Mouse (Mus musculus): ENCODE measurements around the gene Irf2bp2. TPM values are rescaled to one million over a fixed set of nuclear protein-coding genes. Genes with fewer than 3 reads are reported as not detected.

Gene Irf2bp2
- polyA plus RNA-seq, 1 experiment from 2014 or later = 11.1 TPM

DNA sequence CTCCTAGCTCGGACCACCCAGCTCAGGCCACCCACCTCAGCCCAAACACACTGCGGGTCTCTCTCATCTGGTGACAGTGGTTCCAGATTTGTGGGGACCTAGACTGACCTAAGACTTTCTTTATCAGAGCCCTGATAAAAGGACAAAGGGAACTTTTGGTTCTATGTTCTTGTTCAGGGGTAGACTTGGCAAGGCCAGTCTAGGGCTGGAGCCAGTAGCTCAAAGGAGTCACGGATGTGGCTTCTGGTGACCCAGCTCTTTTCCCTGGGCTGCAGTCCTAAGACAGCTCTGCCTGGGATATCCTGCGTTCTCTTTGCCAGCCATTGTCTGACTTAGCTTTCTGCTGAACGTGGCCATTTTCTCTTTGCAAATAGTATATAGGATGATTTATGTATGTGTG lies 37.1 kb downstream of the Irf2bp2 start:
- no peaks in the 10 kb centered on the region for H3K27me3 ChIP-seq
- H3K4me3 ChIP-seq = no peak overlapping the region
- 90% methylated on average over 5 of the region's 5 CpGs for WGBS
- H3K36me3 ChIP-seq = no peaks in the 10 kb centered on the region
- no peak overlapping the region for H3K9ac ChIP-seq (replicated peaks)
- ATAC-seq (replicated peaks) = no peak
- H3K4me2 ChIP-seq (replicated peaks) = no peak overlapping the region
- H3K27ac ChIP-seq (replicated peaks) = no peak overlapping the region
- H3K9me3 ChIP-seq = no peaks in the 10 kb centered on the region
- no peaks in the 10 kb centered on the region for H3K4me1 ChIP-seq

DNA sequence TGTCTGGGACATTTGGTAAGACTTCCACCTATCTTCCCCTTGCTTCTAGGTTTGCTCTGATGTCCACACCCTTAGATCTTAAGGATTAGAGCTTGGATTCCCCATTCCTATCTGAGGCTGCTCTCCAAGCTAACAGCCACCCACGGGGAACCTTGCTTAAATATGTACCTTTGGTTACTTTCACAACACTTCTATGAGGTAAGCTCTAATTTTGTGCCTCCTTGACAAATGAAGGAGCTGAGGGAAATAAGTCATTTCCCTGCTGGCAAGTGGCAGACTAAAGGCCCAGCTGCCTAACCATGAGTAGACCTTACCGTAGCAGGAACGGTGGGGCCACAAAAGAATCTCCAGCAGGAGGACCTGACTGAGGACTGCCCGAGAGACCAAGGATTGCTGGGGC lies 39.0 kb downstream of the Irf2bp2 start:
- Histone ChIP-seq H3K27ac (replicated peaks) (no peak overlapping the region), H3K9me3 (no peaks in the 10 kb centered on the region), H3K4me1 (no peaks in the 10 kb centered on the region), H3K4me2 (replicated peaks) (no peak overlapping the region), H3K27me3 (no peaks in the 10 kb centered on the region), H3K9ac (replicated peaks) (no peak overlapping the region), H3K36me3 (no peaks in the 10 kb centered on the region), H3K4me3 (no peak overlapping the region)
- WGBS = 95% methylated on average over 4 of the region's 4 CpGs
- ATAC-seq (replicated peaks) = no peak

DNA sequence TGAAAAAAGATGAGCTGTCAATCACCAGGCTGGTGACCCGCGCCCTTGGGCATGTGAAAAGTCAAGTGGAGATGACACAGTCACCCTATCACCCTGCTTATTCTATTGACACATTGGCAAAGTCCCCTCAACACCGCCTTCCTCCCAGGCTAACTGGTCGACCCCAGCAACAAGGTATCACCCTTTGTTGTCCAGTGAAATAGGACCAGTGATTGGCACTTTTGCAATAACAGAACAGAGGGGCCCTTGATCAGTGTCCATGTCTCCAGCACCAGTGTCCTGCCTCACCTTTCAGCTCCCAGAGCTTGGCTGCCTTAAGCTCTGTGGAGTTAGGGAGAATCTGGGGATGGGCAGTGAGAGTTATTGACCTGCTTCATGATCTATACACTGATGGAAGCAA lies 41.9 kb downstream of the Irf2bp2 start:
- Histone ChIP-seq H3K4me2 (replicated peaks) (no peak overlapping the region), H3K4me1 (no peaks in the 10 kb centered on the region), H3K36me3 (no peaks in the 10 kb centered on the region), H3K27me3 (no peaks in the 10 kb centered on the region), H3K27ac (replicated peaks) (no peak overlapping the region), H3K4me3 (no peak overlapping the region), H3K9ac (replicated peaks) (no peak overlapping the region), H3K9me3 (no peaks in the 10 kb centered on the region)
- no peak for ATAC-seq (replicated peaks)
- WGBS = 91% methylated on average over 4 of the region's 4 CpGs

DNA sequence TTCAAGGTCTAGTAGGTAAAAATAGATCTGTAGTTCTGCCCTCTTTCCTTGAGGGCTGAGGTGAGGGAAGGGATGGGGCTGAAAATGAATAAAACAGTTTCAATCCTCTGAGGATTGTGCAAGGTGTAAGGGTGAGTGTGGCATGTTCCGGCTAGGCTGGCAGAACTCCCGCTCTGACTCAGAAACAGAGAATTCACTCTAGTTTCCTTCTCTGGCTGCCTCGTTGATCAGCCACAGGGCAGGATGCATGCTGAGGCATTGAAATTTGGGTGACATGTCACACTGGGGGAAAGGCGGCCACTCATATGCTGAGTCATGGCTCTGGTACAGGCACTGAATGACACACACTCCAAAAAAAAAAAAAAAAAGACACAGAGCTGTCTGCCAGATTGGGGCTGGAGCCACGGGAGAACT lies 42.8 kb downstream of the Irf2bp2 start:
- ATAC-seq (replicated peaks) = no peak
- no peaks in the 10 kb centered on the region for H3K9me3 ChIP-seq
- H3K4me2 ChIP-seq (replicated peaks) = no peak overlapping the region
- H3K9ac ChIP-seq (replicated peaks) = no peak overlapping the region
- H3K4me1 ChIP-seq = no peaks in the 10 kb centered on the region
- no peaks in the 10 kb centered on the region for H3K36me3 ChIP-seq
- WGBS = 81% methylated on average over 5 of the region's 5 CpGs
- H3K27ac ChIP-seq (replicated peaks) = no peak overlapping the region
- H3K4me3 ChIP-seq = no peak overlapping the region
- H3K27me3 ChIP-seq = no peaks in the 10 kb centered on the region

DNA sequence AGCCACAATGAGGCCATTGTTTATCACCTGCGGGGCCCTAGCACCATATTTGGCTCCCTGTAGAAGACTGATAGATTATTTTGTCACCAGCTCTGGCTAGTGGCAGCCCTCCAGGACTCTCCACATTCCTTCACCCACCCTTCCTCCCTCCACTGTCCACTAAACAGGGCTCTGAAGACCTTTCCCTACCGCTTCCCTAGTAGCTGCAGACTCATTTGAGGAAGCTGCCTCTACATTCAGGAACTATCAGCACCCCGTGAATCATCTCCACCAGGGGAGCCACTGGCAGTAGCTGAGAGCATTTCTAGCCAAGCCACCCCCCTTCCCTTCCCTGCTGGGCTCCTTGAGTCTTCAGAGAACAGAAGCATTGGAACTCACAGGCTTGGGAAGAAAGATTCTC lies 45.9 kb downstream of the Irf2bp2 start:
- H3K4me3 ChIP-seq = no peak overlapping the region
- no peaks in the 10 kb centered on the region for H3K27me3 ChIP-seq
- ATAC-seq (replicated peaks) = no peak
- H3K4me1 ChIP-seq = no peaks in the 10 kb centered on the region
- no peak overlapping the region for H3K4me2 ChIP-seq (replicated peaks)
- no peak overlapping the region for H3K9ac ChIP-seq (replicated peaks)
- H3K9me3 ChIP-seq = no peaks in the 10 kb centered on the region
- no peaks in the 10 kb centered on the region for H3K36me3 ChIP-seq
- no peak overlapping the region for H3K27ac ChIP-seq (replicated peaks)
- WGBS = 67% methylated on average over 3 of the region's 3 CpGs

DNA sequence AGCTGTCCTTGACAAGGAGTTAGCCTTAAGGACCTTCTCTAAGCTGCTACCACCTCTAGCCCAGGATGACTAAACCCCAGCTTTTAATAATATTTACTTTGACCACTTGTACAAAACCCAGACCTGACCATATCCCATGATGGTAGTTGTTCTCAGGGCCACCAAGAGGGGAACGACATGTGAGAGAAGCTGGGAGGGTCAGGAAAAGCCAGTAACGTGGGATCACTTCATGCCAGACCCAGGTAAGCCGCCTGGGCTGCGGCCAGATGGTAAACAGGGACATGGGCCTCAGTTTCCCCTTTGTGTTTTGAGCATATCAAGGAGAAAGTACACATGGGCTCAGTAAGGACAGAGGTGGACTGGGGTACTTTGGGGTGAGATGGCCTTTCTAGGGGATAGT lies 46.4 kb downstream of the Irf2bp2 start:
- H3K4me2 ChIP-seq (replicated peaks) = no peak overlapping the region
- H3K4me3 ChIP-seq = no peak overlapping the region
- H3K27me3 ChIP-seq = no peaks in the 10 kb centered on the region
- no peak overlapping the region for H3K9ac ChIP-seq (replicated peaks)
- no peaks in the 10 kb centered on the region for H3K36me3 ChIP-seq
- H3K27ac ChIP-seq (replicated peaks) = no peak overlapping the region
- no peaks in the 10 kb centered on the region for H3K4me1 ChIP-seq
- no peaks in the 10 kb centered on the region for H3K9me3 ChIP-seq
- WGBS = 93% methylated on average over 4 of the region's 4 CpGs
- no peak for ATAC-seq (replicated peaks)

DNA sequence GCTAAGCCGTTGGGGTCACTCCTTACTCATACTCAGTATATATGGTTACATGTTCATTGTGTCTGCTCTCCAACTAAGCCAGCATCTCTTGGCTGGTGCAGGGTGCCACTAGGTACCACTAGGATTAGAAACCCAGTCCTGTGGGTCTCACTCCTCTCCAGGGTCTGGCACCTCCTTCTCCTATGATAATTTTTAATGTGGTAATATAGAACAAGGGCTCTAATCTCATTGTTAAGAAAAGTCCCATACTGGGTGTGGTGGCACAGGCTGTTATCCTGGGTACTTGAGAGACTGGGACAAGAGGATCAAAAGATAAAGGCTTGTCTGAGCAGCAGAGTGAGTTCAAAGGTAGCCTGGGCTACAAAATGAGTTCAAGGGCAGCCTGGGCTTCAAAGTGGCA lies 47.3 kb downstream of the Irf2bp2 start:
- Histone ChIP-seq H3K9ac (replicated peaks) (no peak overlapping the region), H3K4me1 (no peaks in the 10 kb centered on the region), H3K4me3 (no peak overlapping the region), H3K36me3 (no peaks in the 10 kb centered on the region), H3K4me2 (replicated peaks) (no peak overlapping the region), H3K27ac (replicated peaks) (no peak overlapping the region), H3K27me3 (no peaks in the 10 kb centered on the region), H3K9me3 (no peaks in the 10 kb centered on the region)
- ATAC-seq (replicated peaks) = no peak
- WGBS = 59% methylated on average over 1 of the region's 1 CpGs

DNA sequence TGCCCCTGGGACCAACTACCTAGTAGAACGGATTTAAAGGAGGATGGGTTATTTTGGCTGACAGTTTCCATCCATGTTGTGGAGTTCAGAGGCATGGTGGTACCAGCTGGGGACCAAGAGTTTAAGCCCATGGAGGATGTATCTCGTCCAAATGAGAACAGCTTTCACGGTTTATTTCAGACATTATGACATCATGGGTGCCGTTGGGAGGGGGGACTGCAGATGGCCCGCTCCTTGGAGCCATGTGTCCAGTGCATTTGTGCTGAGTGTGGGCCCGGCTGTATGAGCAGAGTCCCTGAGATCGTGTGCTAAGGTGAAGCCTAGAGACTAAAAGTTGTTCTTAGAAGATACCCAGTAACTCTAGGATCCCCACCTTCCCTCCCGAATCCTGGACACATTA lies 50.4 kb downstream of the Irf2bp2 start:
- Histone ChIP-seq H3K4me3 (no peak overlapping the region), H3K27ac (replicated peaks) (no peak overlapping the region), H3K4me1 (peaks cover 17% of the 10 kb centered on the region), H3K9me3 (no peaks in the 10 kb centered on the region), H3K27me3 (no peaks in the 10 kb centered on the region), H3K36me3 (no peaks in the 10 kb centered on the region), H3K4me2 (replicated peaks) (no peak overlapping the region), H3K9ac (replicated peaks) (no peak overlapping the region)
- no peak for ATAC-seq (replicated peaks)
- 81% methylated on average over 8 of the region's 8 CpGs for WGBS

DNA sequence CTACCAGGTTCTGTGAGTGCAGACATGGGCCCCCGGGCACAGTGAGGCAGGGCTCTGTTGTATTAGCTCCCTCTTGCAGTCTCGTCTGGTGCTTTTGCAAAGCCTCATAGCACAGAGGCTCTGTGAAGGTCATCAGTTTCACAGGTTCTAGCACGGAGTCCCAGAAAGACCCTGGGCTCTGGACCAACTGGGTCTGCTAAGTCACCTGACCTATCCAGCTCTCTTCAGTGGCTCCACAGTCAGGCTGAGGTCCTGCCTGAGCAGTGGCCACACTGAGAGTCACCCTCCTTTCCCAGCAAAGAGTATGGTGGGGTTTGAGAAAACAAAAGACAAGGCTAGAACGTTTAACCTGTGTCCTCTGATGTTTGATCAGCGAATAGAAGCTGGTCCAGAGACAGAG lies 51.0 kb downstream of the Irf2bp2 start:
- Histone ChIP-seq H3K4me3 (no peak overlapping the region), H3K9ac (replicated peaks) (no peak overlapping the region), H3K27me3 (no peaks in the 10 kb centered on the region), H3K4me1 (peaks cover 24% of the 10 kb centered on the region), H3K27ac (replicated peaks) (no peak overlapping the region), H3K36me3 (no peaks in the 10 kb centered on the region), H3K9me3 (no peaks in the 10 kb centered on the region), H3K4me2 (replicated peaks) (no peak overlapping the region)
- WGBS = 77% methylated on average over 5 of the region's 5 CpGs
- ATAC-seq (replicated peaks) = no peak

DNA sequence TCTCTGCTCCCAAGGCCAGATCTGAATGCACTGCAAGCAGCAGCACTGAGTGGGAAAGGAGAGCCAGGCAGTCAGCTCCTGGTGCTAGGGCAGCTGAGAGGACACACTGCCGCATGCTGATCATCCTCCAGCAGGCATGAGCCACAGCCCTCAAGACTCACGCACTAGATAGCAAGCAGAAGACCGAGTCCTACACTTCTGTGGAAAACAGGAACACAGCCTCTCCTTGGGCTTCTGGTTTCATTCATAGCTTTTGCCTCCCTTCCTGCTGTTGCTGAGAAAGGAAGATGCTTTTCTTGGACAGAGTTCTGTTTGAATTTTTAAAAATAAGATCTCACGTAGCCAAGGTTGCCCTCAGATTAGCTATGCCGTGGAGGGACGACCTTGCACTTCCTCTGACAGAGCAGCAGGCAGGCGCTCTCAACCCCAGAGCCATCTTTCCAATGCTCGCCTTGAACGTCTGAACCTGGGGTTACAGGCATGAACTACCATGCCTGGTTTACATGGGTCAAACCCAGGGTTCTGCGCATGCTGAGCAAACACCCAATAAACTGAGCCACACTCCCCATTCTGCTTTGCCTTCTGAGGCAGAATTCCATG lies 51.6 kb downstream of the Irf2bp2 start:
- no peaks in the 10 kb centered on the region for H3K36me3 ChIP-seq
- H3K9ac ChIP-seq (replicated peaks) = no peak overlapping the region
- no peaks in the 10 kb centered on the region for H3K9me3 ChIP-seq
- no peak overlapping the region for H3K27ac ChIP-seq (replicated peaks)
- no peak overlapping the region for H3K4me2 ChIP-seq (replicated peaks)
- ATAC-seq (replicated peaks) = no peak
- peaks cover 29% of the 10 kb centered on the region for H3K4me1 ChIP-seq
- WGBS = 80% methylated on average over 10 of the region's 10 CpGs
- no peak overlapping the region for H3K4me3 ChIP-seq
- no peaks in the 10 kb centered on the region for H3K27me3 ChIP-seq

DNA sequence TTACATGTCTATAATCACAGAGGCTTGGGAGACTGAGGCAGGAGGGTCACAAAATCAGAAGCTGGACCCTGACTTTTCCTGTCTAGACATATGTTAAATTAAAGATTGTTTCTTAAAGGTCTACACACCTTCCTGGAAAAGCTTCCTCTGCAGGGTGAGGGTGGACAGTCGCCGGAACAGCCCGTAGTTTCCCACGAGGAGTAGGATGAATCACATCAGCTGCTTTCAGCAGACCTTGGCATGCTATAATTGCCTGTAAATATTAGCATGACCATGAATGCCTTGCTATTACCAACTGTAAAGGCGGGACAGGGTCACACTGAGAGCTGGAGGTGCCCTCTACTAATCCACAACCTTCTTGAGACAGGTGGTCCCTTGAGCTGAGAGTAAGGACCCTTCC lies 53.5 kb downstream of the Irf2bp2 start:
- Histone ChIP-seq H3K4me3 (no peak overlapping the region), H3K9ac (replicated peaks) (no peak overlapping the region), H3K9me3 (no peaks in the 10 kb centered on the region), H3K27ac (replicated peaks) (peak overlapping the region; percentile 93), H3K4me2 (replicated peaks) (no peak overlapping the region), H3K36me3 (no peaks in the 10 kb centered on the region), H3K4me1 (peaks cover 46% of the 10 kb centered on the region), H3K27me3 (no peaks in the 10 kb centered on the region)
- no peak for ATAC-seq (replicated peaks)
- 87% methylated on average over 5 of the region's 5 CpGs for WGBS

DNA sequence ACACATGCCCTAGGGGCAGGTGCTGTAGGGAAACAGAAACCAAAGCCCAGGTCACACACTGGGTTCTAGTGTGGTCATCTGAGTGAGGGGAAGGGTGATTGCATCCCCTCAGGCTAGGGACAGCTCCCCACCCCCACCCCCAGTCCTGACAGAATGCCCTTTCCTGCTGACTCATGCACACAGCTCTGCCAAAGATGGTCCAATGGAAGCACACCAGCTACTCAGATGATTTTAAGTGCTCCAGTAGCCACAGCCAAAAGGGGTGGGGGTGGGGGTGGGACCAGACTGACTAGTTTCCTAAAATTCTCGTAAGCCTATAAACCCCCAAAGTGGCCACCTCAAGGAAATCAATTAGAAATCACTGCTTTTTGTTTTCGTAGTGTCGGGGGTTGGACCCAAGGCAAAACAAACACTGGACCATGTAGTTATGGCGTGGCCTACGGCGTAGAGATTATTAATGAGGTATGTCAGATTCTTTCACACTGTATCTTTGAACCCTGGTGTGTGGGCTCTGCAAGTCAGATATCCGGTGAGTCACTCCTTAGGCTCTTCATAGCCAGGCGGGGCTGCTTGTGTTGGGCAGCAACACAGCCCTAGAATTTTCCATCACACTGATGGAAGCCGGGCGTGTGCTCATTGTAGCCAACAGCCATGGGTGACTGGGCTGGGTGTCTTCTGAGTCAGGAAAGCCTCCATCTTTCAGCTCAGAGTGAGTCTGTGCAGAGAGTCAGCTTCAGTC lies 54.3 kb downstream of the Irf2bp2 start:
- Histone ChIP-seq H3K4me2 (replicated peaks) (0 out of 2 replicates have a peak overlapping the region, but pooled peaks have one; percentile 27), H3K4me3 (no peak overlapping the region), H3K9me3 (no peaks in the 10 kb centered on the region), H3K36me3 (no peaks in the 10 kb centered on the region), H3K27me3 (no peaks in the 10 kb centered on the region), H3K27ac (replicated peaks) (peak overlapping the region; percentile 93), H3K9ac (replicated peaks) (no peak overlapping the region), H3K4me1 (peaks cover 46% of the 10 kb centered on the region)
- 0 out of 2 replicates have a peak, but pooled peaks have one; percentile 3 for ATAC-seq (replicated peaks)
- 72% methylated on average over 10 of the region's 10 CpGs for WGBS
